Mouse (Mus musculus): ENCODE data around the gene Mcpt8. TPM values are rescaled to one million over a fixed set of nuclear protein-coding genes. Genes with fewer than 3 reads are reported as not detected.
"Not testable (repeated sequence)": the region's sequence is repeated elsewhere in the genome, so short reads cannot be mapped to it uniquely, and the experiment has no call there.

The Mcpt8 gene
- polyA plus RNA-seq (2015; fragmentation: Nextera tagmentation; extraction: Ambion mirVana), result 13.3 and 19.0 TPM in 2 replicates

- H3K4me3 ChIP-seq (ENCODE audit: low read depth, low read length), result no peak within 1 kb of the TSS
- no peak within 1 kb of the TSS for H3K27ac ChIP-seq (ENCODE audit: low read depth)
- WGBS (ENCODE audit: insufficient replicate concordance), result 87% methylated on average over 2 of the region's 2 CpGs
- no peak within 1 kb of the TSS for H3K9ac ChIP-seq (replicated peaks)
- H3K9me3 ChIP-seq (ENCODE audit: low read length), result no peaks in the 10 kb centered on the region
- H3K4me2 ChIP-seq (ENCODE audit: low read depth, low read length), result no peak within 1 kb of the TSS
- no peaks in the 10 kb centered on the region for H3K27me3 ChIP-seq (ENCODE audit: insufficient read depth, low read length)
- H3K36me3 ChIP-seq (replicated peaks; ENCODE audit: insufficient read depth, low read length), result no peaks in the 10 kb centered on the region
- no peaks in the 10 kb centered on the region for H3K4me1 ChIP-seq (ENCODE audit: insufficient read depth)
- no peak for ATAC-seq
- no peak for DNase-seq
- TF ChIP-seq EP300 (IDR thresholded peaks at IDR 0.05; ENCODE audit: low read depth) (no peak), CTCF (IDR thresholded peaks at IDR 0.05; ENCODE audit: low read depth) (no peak)
These were observed at the start of gene Mcpt8 for GRCm38 (mm10) chr14:56085167-56085566. TSS of gene Mcpt8 (minus strand) at chr14:56085273.

DNA sequence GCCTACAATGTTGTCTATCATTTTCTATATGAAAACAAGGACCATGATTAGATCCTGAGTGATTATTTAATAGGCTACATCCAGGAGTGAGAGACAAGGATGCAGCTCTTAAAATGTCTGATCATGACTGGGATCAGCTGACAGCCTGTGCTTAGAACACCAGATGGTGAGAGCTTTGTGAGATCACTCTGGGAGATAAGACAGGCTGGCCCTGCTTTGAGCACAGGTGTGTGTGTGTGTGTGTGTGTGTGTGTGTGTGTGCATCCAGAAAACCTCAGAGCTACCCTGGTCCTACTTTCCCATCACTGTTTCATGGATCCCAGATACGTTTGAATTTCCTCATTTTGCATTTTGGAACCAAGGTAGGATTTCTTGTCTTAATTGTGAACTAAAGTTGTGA lies 48.6 kb upstream of the Mcpt8 start:
- not testable (repeated sequence) for H3K36me3 ChIP-seq (replicated peaks; ENCODE audit: insufficient read depth, low read length); ATAC-seq; H3K9ac ChIP-seq (replicated peaks); H3K9me3 ChIP-seq (ENCODE audit: low read length); DNase-seq; H3K27me3 ChIP-seq (ENCODE audit: insufficient read depth, low read length); H3K4me2 ChIP-seq (ENCODE audit: low read depth, low read length); H3K4me3 ChIP-seq (ENCODE audit: low read depth, low read length); H3K4me1 ChIP-seq (ENCODE audit: insufficient read depth); H3K27ac ChIP-seq (ENCODE audit: low read depth)
- WGBS (ENCODE audit: insufficient replicate concordance), result 63% methylated on average over 1 of the region's 1 CpGs

DNA sequence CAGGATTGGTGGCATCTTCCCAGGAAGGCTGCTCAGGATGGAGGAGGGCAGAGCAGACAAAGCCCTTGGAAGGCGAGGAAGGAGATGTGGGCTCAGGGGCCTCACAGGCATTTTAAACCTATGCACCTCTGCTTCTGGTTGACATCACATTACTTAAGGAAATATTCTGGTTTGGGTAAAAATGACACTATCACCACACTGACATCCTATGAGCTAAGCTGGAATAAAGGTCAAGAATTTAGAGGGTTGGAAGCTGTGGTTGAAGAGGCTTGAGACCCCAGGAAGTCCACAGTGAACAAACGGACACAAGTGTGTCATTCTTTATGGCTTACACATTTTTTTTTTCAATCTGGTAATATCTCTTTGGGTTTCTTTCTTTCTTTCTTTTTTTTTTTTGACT lies 47.4 kb upstream of the Mcpt8 start, which contains the start of gene Gzmd:
Gene Gzmd (minus strand): TSS at position 101 of the 400 bp plus-strand sequence.
- not testable (repeated sequence) for H3K27me3 ChIP-seq (ENCODE audit: insufficient read depth, low read length); DNase-seq; H3K4me3 ChIP-seq (ENCODE audit: low read depth, low read length); H3K27ac ChIP-seq (ENCODE audit: low read depth); H3K4me1 ChIP-seq (ENCODE audit: insufficient read depth); H3K9me3 ChIP-seq (ENCODE audit: low read length); H3K9ac ChIP-seq (replicated peaks); H3K36me3 ChIP-seq (replicated peaks; ENCODE audit: insufficient read depth, low read length); H3K4me2 ChIP-seq (ENCODE audit: low read depth, low read length); ATAC-seq
- 56% methylated on average over 2 of the region's 2 CpGs for WGBS (ENCODE audit: insufficient replicate concordance)

GRCm38 (mm10) chr14:56128341-56128740 lies 43.3 kb upstream of the Mcpt8 start:
- Histone ChIP-seq H3K27me3 (ENCODE audit: insufficient read depth, low read length) (no peaks in the 10 kb centered on the region), H3K27ac (ENCODE audit: low read depth) (no peak overlapping the region), H3K9me3 (ENCODE audit: low read length) (no peaks in the 10 kb centered on the region), H3K9ac (replicated peaks) (no peak overlapping the region), H3K4me3 (ENCODE audit: low read depth, low read length) (no peak overlapping the region), H3K4me2 (ENCODE audit: low read depth, low read length) (no peak overlapping the region), H3K4me1 (ENCODE audit: insufficient read depth) (no peaks in the 10 kb centered on the region), H3K36me3 (replicated peaks; ENCODE audit: insufficient read depth, low read length) (no peaks in the 10 kb centered on the region)
- WGBS (ENCODE audit: insufficient replicate concordance), result 32% methylated on average over 3 of the region's 3 CpGs
- DNase-seq, result no peak
- TF ChIP-seq CTCF (IDR thresholded peaks at IDR 0.05; ENCODE audit: low read depth) (peak; percentile 49), EP300 (IDR thresholded peaks at IDR 0.05; ENCODE audit: low read depth) (no peak)
- ATAC-seq, result no peak

DNA sequence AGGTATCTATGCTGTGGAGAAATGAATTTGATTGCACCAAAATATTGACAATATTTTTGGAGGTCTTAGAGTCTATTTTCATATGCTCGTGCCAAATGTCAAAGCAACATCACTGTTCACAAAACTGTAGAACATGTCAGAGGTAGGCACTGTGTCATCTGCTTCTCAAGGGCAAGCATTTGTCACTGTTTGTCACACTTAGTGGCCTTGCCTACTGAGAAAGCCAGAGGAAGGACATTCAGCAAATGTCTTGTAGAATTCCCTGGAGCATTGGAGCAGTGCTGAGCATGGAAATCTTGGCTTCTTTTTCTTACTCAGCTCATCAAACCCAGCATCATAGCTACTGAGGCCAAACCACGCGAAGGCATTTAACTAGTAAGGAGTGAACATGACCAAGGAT lies 38.4 kb upstream of the Mcpt8 start:
- TF ChIP-seq CTCF (IDR thresholded peaks at IDR 0.05; ENCODE audit: low read depth), result no peak
- TF ChIP-seq EP300 (IDR thresholded peaks at IDR 0.05; ENCODE audit: low read depth), result no peak
- WGBS (ENCODE audit: insufficient replicate concordance), result 68% methylated on average over 3 of the region's 3 CpGs
- no peak for ATAC-seq

GRCm38 (mm10) chr14:56120525-56120924 lies 35.5 kb upstream of the Mcpt8 start, which contains the start of gene Gzme:
TSS of gene Gzme (minus strand) at chr14:56120625.
- TF ChIP-seq EP300 (IDR thresholded peaks at IDR 0.05; ENCODE audit: low read depth) (no peak), CTCF (IDR thresholded peaks at IDR 0.05; ENCODE audit: low read depth) (no peak)
- no peaks in the 10 kb centered on the region for H3K27me3 ChIP-seq (ENCODE audit: insufficient read depth, low read length)
- DNase-seq, result no peak
- no peaks in the 10 kb centered on the region for H3K9me3 ChIP-seq (ENCODE audit: low read length)
- H3K4me2 ChIP-seq (ENCODE audit: low read depth, low read length), result no peak within 1 kb of the TSS
- no peak within 1 kb of the TSS for H3K9ac ChIP-seq (replicated peaks)
- no peak within 1 kb of the TSS for H3K4me3 ChIP-seq (ENCODE audit: low read depth, low read length)
- H3K27ac ChIP-seq (ENCODE audit: low read depth), result no peak within 1 kb of the TSS
- no peaks in the 10 kb centered on the region for H3K4me1 ChIP-seq (ENCODE audit: insufficient read depth)
- no peaks in the 10 kb centered on the region for H3K36me3 ChIP-seq (replicated peaks; ENCODE audit: insufficient read depth, low read length)
- ATAC-seq, result no peak

More for the DNA sequence above, 38.4 kb upstream of the Mcpt8 start:
- Histone ChIP-seq H3K4me3 (ENCODE audit: low read depth, low read length) (no peak overlapping the region), H3K9ac (replicated peaks) (no peak overlapping the region), H3K27me3 (ENCODE audit: insufficient read depth, low read length) (no peaks in the 10 kb centered on the region), H3K36me3 (replicated peaks; ENCODE audit: insufficient read depth, low read length) (no peaks in the 10 kb centered on the region), H3K27ac (ENCODE audit: low read depth) (no peak overlapping the region), H3K9me3 (ENCODE audit: low read length) (no peaks in the 10 kb centered on the region), H3K4me1 (ENCODE audit: insufficient read depth) (no peaks in the 10 kb centered on the region), H3K4me2 (ENCODE audit: low read depth, low read length) (no peak overlapping the region)
- DNase-seq, result no peak

DNA sequence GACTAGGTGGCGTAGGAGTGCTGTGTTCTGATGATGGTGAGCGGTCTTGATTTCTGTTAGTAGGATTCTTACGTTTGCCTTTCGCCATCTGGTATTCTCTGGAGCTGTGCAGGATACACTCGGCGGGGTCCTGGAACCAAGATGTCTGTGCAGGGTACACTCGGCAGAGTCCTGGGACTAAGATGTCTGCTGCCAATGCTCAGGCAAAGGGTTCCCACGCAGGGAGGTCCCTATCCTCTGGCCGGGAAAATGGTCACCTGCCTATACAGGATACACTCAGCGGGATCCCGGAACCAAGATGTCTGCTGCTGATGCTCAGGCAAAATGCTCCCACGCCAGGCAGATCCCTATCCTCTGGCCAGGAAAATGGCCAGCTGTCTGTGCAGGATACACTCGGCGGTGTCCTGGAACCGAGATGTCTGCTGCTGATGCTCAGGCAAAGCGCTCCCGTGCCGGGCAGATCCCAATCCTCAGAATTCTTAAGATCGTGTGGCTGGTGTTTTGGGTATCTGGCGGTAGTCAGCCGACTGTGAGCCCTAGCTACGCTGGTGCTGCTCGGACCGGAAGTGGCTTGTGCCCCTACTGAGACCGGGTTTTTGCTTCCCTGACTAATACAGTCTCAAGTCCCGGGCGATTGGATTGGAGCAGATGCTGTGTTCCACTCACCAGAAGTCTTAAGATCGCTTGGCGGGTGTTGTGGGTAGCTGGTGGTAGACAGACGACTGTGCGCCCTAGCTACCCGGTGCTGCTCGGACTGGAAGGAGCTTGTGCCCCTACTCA lies 30.6 kb upstream of the Mcpt8 start:
- not testable (repeated sequence) for H3K27me3 ChIP-seq (ENCODE audit: insufficient read depth, low read length); H3K4me1 ChIP-seq (ENCODE audit: insufficient read depth); H3K4me3 ChIP-seq (ENCODE audit: low read depth, low read length); DNase-seq; H3K4me2 ChIP-seq (ENCODE audit: low read depth, low read length); H3K27ac ChIP-seq (ENCODE audit: low read depth); H3K36me3 ChIP-seq (replicated peaks; ENCODE audit: insufficient read depth, low read length); H3K9ac ChIP-seq (replicated peaks); H3K9me3 ChIP-seq (ENCODE audit: low read length); ATAC-seq
- 88% methylated on average over 33 of the region's 33 CpGs for WGBS (ENCODE audit: insufficient replicate concordance)
